Mouse (Mus musculus): Measurements from ENCODE around the gene Mcm2. TPM values are rescaled to one million over a fixed set of nuclear protein-coding genes. Genes with fewer than 3 reads are reported as not detected.

Gene Mcm2
- polyA plus RNA-seq, 1 experiment from 2014 or later, result 24.2 TPM

DNA sequence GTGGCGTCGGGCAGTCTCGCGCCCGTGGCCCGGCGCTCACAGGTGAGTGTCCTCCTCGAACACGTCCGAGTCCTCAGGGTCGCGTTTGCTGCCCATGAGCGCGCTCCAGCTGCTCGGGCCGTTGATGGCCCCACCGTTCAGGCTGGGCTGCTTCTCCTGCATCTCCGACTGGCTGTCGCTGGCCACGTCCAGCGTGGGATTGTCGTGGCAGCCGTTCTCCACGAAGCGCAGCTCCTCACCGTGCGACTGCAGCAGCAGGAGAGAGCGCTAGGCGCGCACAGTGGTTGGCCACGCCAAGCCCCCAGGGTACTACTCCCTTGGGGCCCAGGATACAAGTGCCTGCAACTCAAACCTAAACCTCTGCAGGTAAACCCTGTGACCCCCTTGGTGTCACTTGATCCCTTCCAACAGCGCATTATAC is 55.8 kb downstream of the Mcm2 start:
- no peak for ATAC-seq (ENCODE audit: low FRiP score, low TSS enrichment)
- peak overlapping the region; percentile 92 for H3K4me2 ChIP-seq (replicated peaks; ENCODE audit: low read depth)
- TF ChIP-seq CTCF (IDR thresholded peaks at IDR 0.05; ENCODE audit: low read depth) (no peak), EP300 (optimal IDR thresholded peaks at IDR 0.05) (no peak)

DNA sequence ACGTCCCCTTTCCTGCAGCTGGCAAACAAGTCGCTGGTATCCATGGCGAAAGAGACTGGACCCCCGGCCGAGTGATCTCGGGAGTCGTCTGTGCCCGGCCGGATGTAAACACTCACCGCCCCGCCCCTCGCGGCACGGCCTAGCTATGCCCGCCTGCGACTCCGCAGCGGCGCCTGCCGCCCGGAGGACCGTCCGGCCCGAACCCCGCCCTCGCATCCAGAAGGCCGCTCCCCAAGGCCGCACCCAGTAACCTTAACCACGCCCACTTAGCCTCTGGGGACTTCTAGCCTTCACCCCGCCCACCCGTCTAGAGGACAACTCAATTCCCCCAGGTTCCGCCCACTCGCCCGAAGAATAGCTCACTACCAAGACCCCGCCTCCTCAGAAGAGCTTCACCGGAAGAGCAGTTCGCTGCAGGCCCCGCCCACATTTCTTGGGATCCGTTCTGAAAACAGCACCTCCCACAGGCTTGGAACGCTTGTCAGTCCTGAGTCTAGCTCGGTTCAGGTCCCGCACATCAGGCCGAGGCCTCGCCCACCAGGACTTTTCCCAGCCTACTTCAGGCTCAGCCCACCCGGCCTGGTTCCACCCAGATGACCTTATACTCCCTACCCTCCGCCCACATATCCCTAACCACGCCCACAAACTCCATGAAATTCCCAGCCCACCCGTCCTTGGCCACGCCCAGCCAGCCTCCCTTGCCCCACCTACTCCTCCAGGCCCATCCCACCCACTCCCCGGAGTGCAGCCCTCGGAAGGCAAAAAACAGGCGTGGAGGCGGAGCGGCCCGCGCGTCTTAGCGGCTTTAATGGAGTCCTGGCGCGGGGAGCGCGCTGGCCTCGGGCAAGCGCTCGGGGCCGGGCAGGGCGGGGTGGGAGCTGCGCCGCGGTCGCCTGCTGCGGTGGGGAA is 56.5 kb downstream of the Mcm2 start, which contains the start of gene Abtb1:
Abtb1 (minus strand) TSS at position 204 of the 909 bp plus-strand sequence.
- Histone ChIP-seq H3K4me3 (ENCODE audit: low read depth, low read length) (peak within 1 kb of the TSS; percentile 86), H3K9me3 (ENCODE audit: control insufficient read depth, low read length) (no peaks in the 10 kb centered on the region), H3K9ac (ENCODE audit: low read length) (peak within 1 kb of the TSS; percentile 94), H3K36me3 (ENCODE audit: control insufficient read depth, insufficient read depth, low read length) (peaks cover 5% of the 10 kb centered on the region; the same call in 1 of the 2 replicates), H3K27me3 (ENCODE audit: control insufficient read depth, insufficient read depth, low read length) (no peaks in the 10 kb centered on the region), H3K4me1 (replicated peaks; ENCODE audit: control insufficient read depth, insufficient read depth) (peaks cover 4% of the 10 kb centered on the region; the same call in 1 of the 2 replicates), H3K4me2 (replicated peaks; ENCODE audit: low read depth) (peak within 1 kb of the TSS; percentile 92), H3K27ac (replicated peaks) (peak within 1 kb of the TSS; percentile 97)
- WGBS, result under 1% methylated on average over 72 of the region's 72 CpGs
- DNase-seq (ENCODE audit: low spot score), result peak; percentile 99
- ATAC-seq (ENCODE audit: low FRiP score, low TSS enrichment), result peak; percentile 97
- peak; percentile 79 for TF ChIP-seq CTCF (IDR thresholded peaks at IDR 0.05; ENCODE audit: low read depth)
- TF ChIP-seq EP300 (optimal IDR thresholded peaks at IDR 0.05), result no peak

More for the DNA sequence above, 55.8 kb downstream of the Mcm2 start:
- peak overlapping the region; percentile 81 for H3K27ac ChIP-seq (replicated peaks)
- WGBS, result under 1% methylated on average over 32 of the region's 32 CpGs
- H3K36me3 ChIP-seq (ENCODE audit: control insufficient read depth, insufficient read depth, low read length), result peaks cover 5% of the 10 kb centered on the region; the same call in 1 of the 2 replicates
- DNase-seq (ENCODE audit: low spot score), result no peak
- no peaks in the 10 kb centered on the region for H3K9me3 ChIP-seq (ENCODE audit: control insufficient read depth, low read length)
- H3K4me3 ChIP-seq (ENCODE audit: low read depth, low read length), result peak overlapping the region; percentile 86
- peaks cover 4% of the 10 kb centered on the region; the same call in 1 of the 2 replicates for H3K4me1 ChIP-seq (replicated peaks; ENCODE audit: control insufficient read depth, insufficient read depth)
- H3K9ac ChIP-seq (ENCODE audit: low read length), result peak overlapping the region; percentile 82
- H3K27me3 ChIP-seq (ENCODE audit: control insufficient read depth, insufficient read depth, low read length), result no peaks in the 10 kb centered on the region

DNA sequence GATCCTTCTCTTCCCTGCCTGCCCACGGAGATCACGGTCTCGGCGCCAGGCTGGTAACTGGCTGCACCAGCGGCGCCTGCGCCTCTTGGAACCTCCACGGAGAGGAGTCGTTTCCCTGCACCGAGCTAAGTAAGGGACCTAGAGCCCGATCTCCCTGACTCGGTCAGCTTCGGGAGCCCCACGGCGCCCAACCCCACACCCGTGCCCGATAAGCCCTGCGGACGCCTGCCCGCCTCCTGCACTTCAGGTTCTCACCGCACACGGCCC is 57.1 kb downstream of the Mcm2 start:
- peak; percentile 23 for ATAC-seq (ENCODE audit: low FRiP score, low TSS enrichment)

DNA sequence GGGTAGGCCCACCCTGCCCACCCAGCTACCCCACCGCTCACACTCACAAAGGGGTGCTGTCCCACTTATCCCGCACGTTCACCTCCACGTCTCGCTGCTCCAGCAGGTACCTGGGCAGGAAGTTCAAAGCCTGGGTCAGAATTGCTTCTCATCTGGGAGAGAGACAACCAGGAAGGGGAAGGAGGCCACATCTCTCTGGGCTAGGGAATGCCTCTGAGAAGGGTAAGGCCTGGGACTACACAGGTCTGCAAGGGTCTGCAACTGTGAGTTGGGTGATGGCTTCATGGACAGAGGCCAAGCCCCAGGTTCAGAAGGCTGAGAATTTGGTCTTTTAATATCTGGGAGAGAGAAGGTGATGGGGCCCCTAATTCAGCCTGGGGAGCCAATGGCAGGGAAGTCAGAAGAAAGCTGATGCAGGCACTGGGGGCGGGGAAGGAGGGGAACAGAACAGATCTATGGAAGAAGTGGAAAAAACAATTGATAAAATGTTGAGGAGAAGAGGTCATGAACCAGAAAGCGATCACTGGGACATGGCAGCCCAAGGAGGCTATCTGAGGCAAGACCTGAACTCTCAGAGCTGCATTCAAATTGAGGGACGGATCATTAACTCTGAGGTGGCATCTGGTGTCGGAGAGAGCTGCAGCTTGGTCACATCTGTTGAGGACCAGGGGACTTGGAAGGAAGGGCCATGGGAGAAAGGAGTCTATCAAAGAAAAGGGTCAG is 57.6 kb downstream of the Mcm2 start:
- no peak for ATAC-seq (ENCODE audit: low FRiP score, low TSS enrichment)
- peaks cover 4% of the 10 kb centered on the region; the same call in 1 of the 2 replicates for H3K4me1 ChIP-seq (replicated peaks; ENCODE audit: control insufficient read depth, insufficient read depth)

More for the DNA sequence above, 57.1 kb downstream of the Mcm2 start:
- H3K9me3 ChIP-seq (ENCODE audit: control insufficient read depth, low read length), result no peaks in the 10 kb centered on the region
- H3K27ac ChIP-seq (replicated peaks), result peak overlapping the region; percentile 97
- peak overlapping the region; percentile 86 for H3K4me3 ChIP-seq (ENCODE audit: low read depth, low read length)
- no peaks in the 10 kb centered on the region for H3K27me3 ChIP-seq (ENCODE audit: control insufficient read depth, insufficient read depth, low read length)
- WGBS, result under 1% methylated on average over 22 of the region's 22 CpGs
- peak overlapping the region; percentile 94 for H3K9ac ChIP-seq (ENCODE audit: low read length)
- peaks cover 5% of the 10 kb centered on the region; the same call in 1 of the 2 replicates for H3K36me3 ChIP-seq (ENCODE audit: control insufficient read depth, insufficient read depth, low read length)
- no peak for DNase-seq (ENCODE audit: low spot score)
- TF ChIP-seq CTCF (IDR thresholded peaks at IDR 0.05; ENCODE audit: low read depth) (no peak), EP300 (optimal IDR thresholded peaks at IDR 0.05) (no peak)
- peaks cover 4% of the 10 kb centered on the region; the same call in 1 of the 2 replicates for H3K4me1 ChIP-seq (replicated peaks; ENCODE audit: control insufficient read depth, insufficient read depth)
- peak overlapping the region; percentile 80 for H3K4me2 ChIP-seq (replicated peaks; ENCODE audit: low read depth)

DNA sequence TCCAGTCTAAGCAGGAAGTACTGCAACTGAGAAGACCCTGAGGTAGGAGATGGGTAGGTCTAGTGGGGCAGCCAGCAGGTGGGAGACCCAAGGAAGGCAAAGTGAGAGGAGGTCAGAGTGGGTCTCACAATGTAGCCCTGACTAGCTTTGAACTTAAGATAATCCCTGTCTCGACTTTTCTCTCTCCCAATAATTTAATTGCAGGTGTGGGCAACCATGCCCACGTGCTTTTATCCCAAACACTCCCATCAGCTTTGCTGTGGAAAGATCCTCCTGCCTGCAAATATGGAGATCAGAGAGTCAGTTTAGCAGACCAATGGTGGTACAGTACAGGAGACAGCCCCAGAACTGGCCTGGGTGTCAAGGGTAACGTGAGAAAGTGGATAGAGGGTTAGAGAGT is 58.4 kb downstream of the Mcm2 start:
- 80% methylated on average over 3 of the region's 3 CpGs for WGBS
- Histone ChIP-seq H3K4me3 (ENCODE audit: low read depth, low read length) (no peak overlapping the region), H3K36me3 (ENCODE audit: control insufficient read depth, insufficient read depth, low read length) (peaks cover 9% of the 10 kb centered on the region; the same call in 1 of the 2 replicates), H3K27ac (replicated peaks) (no peak overlapping the region), H3K4me1 (replicated peaks; ENCODE audit: control insufficient read depth, insufficient read depth) (peaks cover 4% of the 10 kb centered on the region; the same call in 1 of the 2 replicates), H3K4me2 (replicated peaks; ENCODE audit: low read depth) (no peak overlapping the region; the same call in 1 of the 2 replicates), H3K27me3 (ENCODE audit: control insufficient read depth, insufficient read depth, low read length) (no peaks in the 10 kb centered on the region), H3K9ac (ENCODE audit: low read length) (no peak overlapping the region), H3K9me3 (ENCODE audit: control insufficient read depth, low read length) (no peaks in the 10 kb centered on the region)
- no peak for ATAC-seq (ENCODE audit: low FRiP score, low TSS enrichment)
- no peak for DNase-seq (ENCODE audit: low spot score)
- TF ChIP-seq EP300 (optimal IDR thresholded peaks at IDR 0.05) (no peak), CTCF (IDR thresholded peaks at IDR 0.05; ENCODE audit: low read depth) (no peak)

More for the DNA sequence above, 57.6 kb downstream of the Mcm2 start:
- Histone ChIP-seq H3K27ac (replicated peaks) (peak overlapping the region; percentile 97), H3K9ac (ENCODE audit: low read length) (peak overlapping the region; percentile 94), H3K9me3 (ENCODE audit: control insufficient read depth, low read length) (no peaks in the 10 kb centered on the region), H3K4me2 (replicated peaks; ENCODE audit: low read depth) (peak overlapping the region; percentile 80), H3K36me3 (ENCODE audit: control insufficient read depth, insufficient read depth, low read length) (peaks cover 6% of the 10 kb centered on the region; the same call in 1 of the 2 replicates), H3K27me3 (ENCODE audit: control insufficient read depth, insufficient read depth, low read length) (no peaks in the 10 kb centered on the region), H3K4me3 (ENCODE audit: low read depth, low read length) (peak overlapping the region; percentile 86)
- DNase-seq (ENCODE audit: low spot score), result no peak
- no peak for TF ChIP-seq EP300 (optimal IDR thresholded peaks at IDR 0.05)
- no peak for TF ChIP-seq CTCF (IDR thresholded peaks at IDR 0.05; ENCODE audit: low read depth)
- WGBS, result 52% methylated on average over 9 of the region's 9 CpGs

Measured in stomach, postnatal 0 days (tissue).